Mouse (Mus musculus): Measurements from ENCODE around the gene Saxo1. TPM values are rescaled to one million over a fixed set of nuclear protein-coding genes. Genes with fewer than 3 reads are reported as not detected.

Gene Saxo1
- polyA plus RNA-seq, 1 experiment from 2014 or later = 0.21 TPM

DNA sequence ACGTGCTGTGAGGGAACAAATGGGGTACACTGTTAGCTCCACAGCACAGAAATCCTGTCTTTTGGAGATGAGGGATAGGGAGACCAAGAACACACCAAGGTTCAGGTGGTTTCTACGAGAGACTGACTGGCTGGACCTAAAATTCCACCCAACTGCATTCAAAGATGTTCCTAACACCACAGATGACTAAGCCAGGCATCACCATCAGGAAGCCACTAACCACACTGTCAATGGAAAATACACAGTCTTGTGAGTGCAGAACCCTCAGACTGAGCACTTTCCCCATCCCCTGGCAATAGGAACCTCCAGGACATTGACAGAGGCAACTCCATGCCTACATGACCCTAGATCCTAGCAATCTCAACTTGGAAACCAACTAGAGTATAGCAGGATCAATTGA lies 71.2 kb downstream of the Saxo1 start:
- H3K4me1 ChIP-seq (replicated peaks; ENCODE audit: insufficient read depth, low read length) = no peaks in the 10 kb centered on the region
- H3K4me3 ChIP-seq (replicated peaks; ENCODE audit: low read depth, low read length) = no peak overlapping the region
- no peak for TF ChIP-seq CTCF (IDR thresholded peaks at IDR 0.05; ENCODE audit: low read depth)
- WGBS = 89% methylated on average over 2 of the region's 2 CpGs
- ATAC-seq (replicated peaks; ENCODE audit: low FRiP score, low read depth) (no peak), DNase-seq (ENCODE audit: low spot score) (no peak)
- H3K4me2 ChIP-seq (ENCODE audit: low read length) = no peak overlapping the region
- no peaks in the 10 kb centered on the region for H3K9me3 ChIP-seq (replicated peaks; ENCODE audit: low read length)
- H3K9ac ChIP-seq (ENCODE audit: low read depth, low read length) = no peak overlapping the region
- no peaks in the 10 kb centered on the region for H3K27me3 ChIP-seq (ENCODE audit: insufficient read depth, low read length)
- no peaks in the 10 kb centered on the region for H3K36me3 ChIP-seq (ENCODE audit: insufficient read depth, low read length)
- no peak overlapping the region for H3K27ac ChIP-seq

DNA sequence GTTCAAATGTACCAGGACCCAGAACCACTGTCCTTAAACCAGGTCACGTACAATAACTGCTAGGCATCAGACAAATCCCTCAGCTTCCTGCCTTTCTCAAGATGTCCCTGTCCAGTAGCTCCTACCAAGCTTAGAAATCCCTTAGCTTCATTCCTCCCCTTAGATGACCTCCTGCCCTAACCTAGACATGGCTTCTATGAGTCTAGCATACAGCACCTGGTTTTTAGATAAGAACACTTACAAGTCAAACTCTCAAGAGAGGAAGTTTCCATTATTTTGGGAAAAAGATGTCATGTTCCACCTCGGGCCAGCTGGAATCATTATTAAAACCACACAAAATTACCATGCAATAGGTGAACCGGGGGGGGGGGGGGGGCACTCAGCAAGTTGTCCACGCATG lies 71.6 kb downstream of the Saxo1 start:
- Histone ChIP-seq H3K27me3 (ENCODE audit: insufficient read depth, low read length) (no peaks in the 10 kb centered on the region), H3K9me3 (replicated peaks; ENCODE audit: low read length) (no peaks in the 10 kb centered on the region), H3K4me1 (replicated peaks; ENCODE audit: insufficient read depth, low read length) (no peaks in the 10 kb centered on the region), H3K9ac (ENCODE audit: low read depth, low read length) (no peak overlapping the region), H3K4me2 (ENCODE audit: low read length) (no peak overlapping the region), H3K4me3 (replicated peaks; ENCODE audit: low read depth, low read length) (no peak overlapping the region), H3K36me3 (ENCODE audit: insufficient read depth, low read length) (no peaks in the 10 kb centered on the region), H3K27ac (no peak overlapping the region)
- WGBS = 86% methylated on average over 4 of the region's 4 CpGs
- TF ChIP-seq CTCF (IDR thresholded peaks at IDR 0.05; ENCODE audit: low read depth) = no peak
- ATAC-seq (replicated peaks; ENCODE audit: low FRiP score, low read depth) = no peak
- no peak for DNase-seq (ENCODE audit: low spot score)

DNA sequence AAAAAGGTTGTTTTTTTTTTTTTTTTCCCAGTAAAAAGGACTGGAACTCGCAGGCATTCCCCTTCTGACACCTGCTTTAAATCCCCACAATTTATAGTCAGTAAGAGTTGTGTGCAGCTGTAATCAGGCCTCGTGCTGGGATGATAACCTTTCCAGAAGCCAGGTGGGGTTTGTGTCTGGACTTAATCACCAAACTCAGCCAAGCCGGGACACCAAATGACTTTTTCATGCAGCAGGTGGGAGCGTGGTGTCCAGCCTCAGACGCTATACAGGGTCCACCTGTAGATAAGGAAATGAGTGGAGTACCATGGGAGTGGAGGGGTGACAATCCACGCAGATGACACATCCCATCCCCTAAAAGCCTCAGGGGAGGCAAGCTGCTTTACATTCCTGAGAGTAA lies 73.1 kb downstream of the Saxo1 start:
- Histone ChIP-seq H3K4me3 (replicated peaks; ENCODE audit: low read depth, low read length) (no peak overlapping the region), H3K9ac (ENCODE audit: low read depth, low read length) (no peak overlapping the region), H3K27me3 (ENCODE audit: insufficient read depth, low read length) (no peaks in the 10 kb centered on the region), H3K36me3 (ENCODE audit: insufficient read depth, low read length) (no peaks in the 10 kb centered on the region), H3K4me1 (replicated peaks; ENCODE audit: insufficient read depth, low read length) (no peaks in the 10 kb centered on the region), H3K4me2 (ENCODE audit: low read length) (no peak overlapping the region), H3K27ac (no peak overlapping the region), H3K9me3 (replicated peaks; ENCODE audit: low read length) (no peaks in the 10 kb centered on the region)
- 30% methylated on average over 6 of the region's 6 CpGs for WGBS
- no peak for TF ChIP-seq CTCF (IDR thresholded peaks at IDR 0.05; ENCODE audit: low read depth)
- no peak for ATAC-seq (replicated peaks; ENCODE audit: low FRiP score, low read depth)
- DNase-seq (ENCODE audit: low spot score) = peak; percentile 37

DNA sequence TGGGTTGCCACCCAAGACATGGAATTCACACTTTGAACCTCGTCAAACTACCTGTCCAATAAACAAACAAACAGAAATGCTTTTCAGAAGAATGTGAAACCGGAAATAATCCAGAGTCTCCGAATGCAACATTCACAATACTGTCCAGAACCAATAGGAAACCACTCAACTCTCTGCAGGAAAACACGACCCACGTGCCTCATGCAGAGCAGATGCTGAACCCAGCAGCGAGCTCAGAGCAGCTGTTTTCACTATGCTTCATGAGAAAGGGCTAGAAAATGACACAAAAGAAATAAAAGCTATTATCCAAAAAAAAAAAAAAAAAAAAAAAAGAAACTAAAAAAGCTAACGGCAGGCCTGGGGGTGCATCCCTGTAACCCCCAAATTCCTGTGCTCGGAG lies 74.4 kb downstream of the Saxo1 start:
- H3K4me1 ChIP-seq (replicated peaks; ENCODE audit: insufficient read depth, low read length) = no peaks in the 10 kb centered on the region
- DNase-seq (ENCODE audit: low spot score) (no peak), ATAC-seq (replicated peaks; ENCODE audit: low FRiP score, low read depth) (no peak)
- H3K4me3 ChIP-seq (replicated peaks; ENCODE audit: low read depth, low read length) = no peak overlapping the region
- H3K4me2 ChIP-seq (ENCODE audit: low read length) = no peak overlapping the region
- no peak overlapping the region for H3K27ac ChIP-seq
- WGBS = 61% methylated on average over 8 of the region's 8 CpGs
- no peaks in the 10 kb centered on the region for H3K9me3 ChIP-seq (replicated peaks; ENCODE audit: low read length)
- H3K27me3 ChIP-seq (ENCODE audit: insufficient read depth, low read length) = no peaks in the 10 kb centered on the region
- no peak overlapping the region for H3K9ac ChIP-seq (ENCODE audit: low read depth, low read length)
- no peaks in the 10 kb centered on the region for H3K36me3 ChIP-seq (ENCODE audit: insufficient read depth, low read length)
- no peak for TF ChIP-seq CTCF (IDR thresholded peaks at IDR 0.05; ENCODE audit: low read depth)

DNA sequence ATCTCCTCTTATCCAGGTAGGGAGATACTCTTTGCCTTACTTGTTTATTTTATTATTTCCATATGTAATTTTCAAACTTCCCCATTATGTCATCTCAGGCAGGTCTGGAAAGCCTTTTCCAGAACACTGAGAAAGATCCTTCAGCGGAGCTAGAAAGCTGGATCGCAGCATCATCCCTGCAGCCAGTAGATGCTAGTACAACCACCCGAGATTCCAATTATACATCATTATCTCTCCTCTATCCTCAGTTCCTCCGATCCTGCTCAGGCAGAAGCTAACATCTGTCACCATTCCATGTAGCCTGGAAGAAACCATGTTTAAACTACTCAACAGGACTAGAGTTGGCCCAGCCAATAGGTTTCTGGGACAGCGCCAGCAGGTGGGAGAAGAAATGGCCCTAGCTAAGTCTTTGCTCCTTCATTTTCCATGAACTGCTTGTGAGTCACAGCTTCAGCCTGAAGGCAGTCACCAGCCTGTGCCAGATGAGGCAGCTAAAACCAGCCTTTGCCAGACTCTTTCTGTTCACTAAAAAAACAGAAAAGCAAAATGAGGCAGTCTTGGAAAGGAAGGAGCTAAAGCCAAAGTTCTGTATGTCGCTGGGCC lies 75.0 kb downstream of the Saxo1 start:
- WGBS = 94% methylated on average over 6 of the region's 6 CpGs
- H3K4me2 ChIP-seq (ENCODE audit: low read length) = no peak overlapping the region
- H3K9me3 ChIP-seq (replicated peaks; ENCODE audit: low read length) = no peaks in the 10 kb centered on the region
- no peak for TF ChIP-seq CTCF (IDR thresholded peaks at IDR 0.05; ENCODE audit: low read depth)
- H3K9ac ChIP-seq (ENCODE audit: low read depth, low read length) = no peak overlapping the region
- H3K36me3 ChIP-seq (ENCODE audit: insufficient read depth, low read length) = no peaks in the 10 kb centered on the region
- no peak overlapping the region for H3K4me3 ChIP-seq (replicated peaks; ENCODE audit: low read depth, low read length)
- no peak overlapping the region for H3K27ac ChIP-seq
- no peaks in the 10 kb centered on the region for H3K27me3 ChIP-seq (ENCODE audit: insufficient read depth, low read length)
- no peaks in the 10 kb centered on the region for H3K4me1 ChIP-seq (replicated peaks; ENCODE audit: insufficient read depth, low read length)
- DNase-seq (ENCODE audit: low spot score) = no peak
- no peak for ATAC-seq (replicated peaks; ENCODE audit: low FRiP score, low read depth)

DNA sequence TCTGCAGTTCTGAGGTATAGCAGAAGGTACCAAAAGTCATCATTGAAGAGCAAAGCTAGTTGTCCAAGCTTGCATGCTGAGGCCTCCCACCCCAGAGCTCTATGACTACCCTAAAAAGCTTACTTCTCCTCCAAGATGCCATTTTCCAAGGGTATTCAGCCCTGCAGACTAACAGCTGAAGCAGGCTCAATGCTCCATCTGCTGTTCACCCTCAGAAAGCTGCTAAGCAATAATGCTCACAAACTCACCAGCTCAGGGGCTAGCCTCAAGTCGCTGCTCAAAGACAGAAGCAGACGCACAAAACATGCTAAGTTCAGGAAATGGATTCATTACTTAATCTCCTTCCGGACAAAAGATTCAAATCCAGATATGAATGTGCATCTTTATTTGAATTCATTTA lies 77.2 kb downstream of the Saxo1 start:
- no peaks in the 10 kb centered on the region for H3K4me1 ChIP-seq (replicated peaks; ENCODE audit: insufficient read depth, low read length)
- H3K27me3 ChIP-seq (ENCODE audit: insufficient read depth, low read length) = no peaks in the 10 kb centered on the region
- WGBS = 86% methylated on average over 3 of the region's 3 CpGs
- DNase-seq (ENCODE audit: low spot score) (no peak), ATAC-seq (replicated peaks; ENCODE audit: low FRiP score, low read depth) (no peak)
- no peak overlapping the region for H3K27ac ChIP-seq
- H3K36me3 ChIP-seq (ENCODE audit: insufficient read depth, low read length) = no peaks in the 10 kb centered on the region
- no peak overlapping the region for H3K4me2 ChIP-seq (ENCODE audit: low read length)
- TF ChIP-seq CTCF (IDR thresholded peaks at IDR 0.05; ENCODE audit: low read depth) = peak; percentile 63
- H3K9ac ChIP-seq (ENCODE audit: low read depth, low read length) = no peak overlapping the region
- H3K4me3 ChIP-seq (replicated peaks; ENCODE audit: low read depth, low read length) = no peak overlapping the region
- no peaks in the 10 kb centered on the region for H3K9me3 ChIP-seq (replicated peaks; ENCODE audit: low read length)

DNA sequence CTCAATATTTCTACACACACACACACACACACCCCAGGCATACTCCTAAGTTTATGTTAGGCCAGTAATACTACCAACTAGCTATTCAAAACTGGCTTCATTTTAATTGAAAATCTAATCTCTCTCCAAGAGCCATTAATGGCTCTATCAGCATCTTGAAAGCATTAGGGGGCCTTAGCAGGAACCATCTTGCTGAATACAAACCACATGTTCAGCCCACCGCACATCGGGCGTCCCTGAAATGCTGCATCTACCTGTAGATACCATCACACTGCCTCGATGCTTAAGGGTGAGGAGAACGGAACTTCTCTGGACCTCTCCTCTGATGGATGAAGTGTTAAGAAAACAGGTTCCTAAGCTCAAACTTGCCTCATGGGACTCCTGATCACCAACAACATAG lies 93.3 kb downstream of the Saxo1 start:
- Histone ChIP-seq H3K4me2 (ENCODE audit: low read length) (no peak overlapping the region), H3K9me3 (replicated peaks; ENCODE audit: low read length) (no peaks in the 10 kb centered on the region), H3K27me3 (ENCODE audit: insufficient read depth, low read length) (no peaks in the 10 kb centered on the region), H3K27ac (no peak overlapping the region), H3K9ac (ENCODE audit: low read depth, low read length) (no peak overlapping the region), H3K4me3 (replicated peaks; ENCODE audit: low read depth, low read length) (no peak overlapping the region), H3K4me1 (replicated peaks; ENCODE audit: insufficient read depth, low read length) (no peaks in the 10 kb centered on the region), H3K36me3 (ENCODE audit: insufficient read depth, low read length) (no peaks in the 10 kb centered on the region)
- no peak for TF ChIP-seq CTCF (IDR thresholded peaks at IDR 0.05; ENCODE audit: low read depth)
- DNase-seq (ENCODE audit: low spot score) (no peak), ATAC-seq (replicated peaks; ENCODE audit: low FRiP score, low read depth) (no peak)
- WGBS = 84% methylated on average over 5 of the region's 5 CpGs
